Mouse (Mus musculus) splenic B cell, adult 2 months (primary cell): ENCODE measurements at regions not wholly inside any gene's neighbourhood (a gene's known extent, or its start where the extent isn't known, plus 50 kb on each side); places are given as distances from the start of the nearest gene placed in this dataset.

ENCODE experiments used
- DNase-seq: peaks from one replicate; pipeline ENCODE4 v3.0.0-alpha.2; 2011; ENCODE audit warnings: low read depth, low spot score
- H3K27me3 ChIP-seq: 2 replicates; pipeline ENCODE4 v1.6.1; 2012; ENCODE audit warnings: mild to moderate bottlenecking, low read length, moderate library complexity, mixed read lengths; ENCODE audit not compliant: control insufficient read depth, poor library complexity, insufficient read depth, severe bottlenecking
- H3K36me3 ChIP-seq: 2 replicates; pipeline ENCODE4 v1.6.1; 2012; ENCODE audit warnings: mild to moderate bottlenecking, low read length, moderate library complexity, mixed read lengths; ENCODE audit not compliant: control insufficient read depth, poor library complexity, insufficient read depth, severe bottlenecking

- Histone ChIP-seq H3K36me3 (no peaks in the 10 kb centered on the region), H3K27me3 (no peaks in the 10 kb centered on the region)
- DNase-seq: no peak
These were observed 431.9 kb upstream of the Zmiz1 start for GRCm38 (mm10) chr14:25027076-25027475.

DNA sequence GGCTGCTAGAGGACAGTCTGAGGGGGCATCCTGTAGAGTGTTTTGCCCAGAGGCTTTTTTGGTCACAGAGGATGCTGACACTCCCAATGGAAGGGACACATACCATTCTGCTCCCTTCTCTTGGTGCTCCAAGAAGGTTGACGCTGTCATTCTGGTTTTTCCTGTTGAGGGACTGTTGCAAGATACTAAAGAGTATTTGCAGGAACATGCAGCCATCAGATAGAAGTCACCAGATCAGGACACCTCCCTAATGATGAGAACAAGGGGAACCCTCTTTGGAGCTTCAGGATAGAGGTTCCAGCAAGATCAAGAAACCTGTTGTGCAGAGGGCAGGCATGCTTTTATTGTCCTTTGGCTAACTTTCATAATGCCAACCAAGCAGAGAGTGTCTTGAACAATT is 431.1 kb upstream of the Zmiz1 start:
- no peaks in the 10 kb centered on the region for H3K27me3 ChIP-seq
- H3K36me3 ChIP-seq: no peaks in the 10 kb centered on the region
- no peak for DNase-seq

DNA sequence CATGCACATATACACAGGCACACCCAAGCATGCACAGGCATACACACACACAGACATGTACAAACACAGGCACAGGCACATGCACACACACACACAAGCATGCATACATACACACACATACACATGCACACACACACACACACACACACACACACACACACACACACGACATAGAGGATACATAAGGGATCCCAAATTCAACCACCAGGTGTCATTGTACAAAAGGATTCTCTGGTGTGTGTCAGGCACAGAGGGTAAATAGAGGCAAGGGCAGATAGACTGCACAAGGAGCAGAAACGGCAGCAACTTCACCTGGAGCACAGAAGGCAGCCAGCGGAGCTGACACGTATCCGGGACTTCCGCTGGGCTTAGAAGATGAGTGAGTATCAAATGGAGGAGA is 428.1 kb upstream of the Zmiz1 start:
- Histone ChIP-seq H3K36me3 (no peaks in the 10 kb centered on the region), H3K27me3 (no peaks in the 10 kb centered on the region)
- peak; percentile 8 for DNase-seq

- no peak for DNase-seq
- H3K27me3 ChIP-seq: no peaks in the 10 kb centered on the region
- no peaks in the 10 kb centered on the region for H3K36me3 ChIP-seq
These were observed 427.0 kb upstream of the Zmiz1 start for GRCm38 (mm10) chr14:25031756-25032680.

DNA sequence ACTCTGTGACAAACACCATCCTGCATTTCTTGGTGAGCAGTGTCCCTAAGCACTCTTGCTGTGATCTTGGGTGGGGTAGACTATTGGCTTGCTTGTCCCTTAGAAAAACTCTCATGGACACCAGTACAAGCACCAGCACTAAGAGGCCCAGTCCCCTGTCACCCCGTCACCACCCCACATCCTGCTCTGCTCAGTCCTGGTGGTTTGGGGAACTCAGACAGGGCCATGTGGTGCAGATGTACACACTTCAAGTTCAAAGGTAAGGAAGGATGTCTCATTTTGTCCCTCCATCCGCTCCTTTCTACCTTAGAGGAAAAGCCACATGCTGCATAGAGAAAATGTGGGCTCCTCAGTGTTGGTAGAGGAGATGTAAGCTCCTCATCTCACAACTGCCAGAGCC is 426.1 kb upstream of the Zmiz1 start:
- no peaks in the 10 kb centered on the region for H3K27me3 ChIP-seq
- no peak for DNase-seq

GRCm38 (mm10) chr14:25042265-25042664 is 416.7 kb upstream of the Zmiz1 start:
- H3K36me3 ChIP-seq: no peaks in the 10 kb centered on the region
- no peaks in the 10 kb centered on the region for H3K27me3 ChIP-seq
- DNase-seq: no peak

More for the DNA sequence above, 426.1 kb upstream of the Zmiz1 start:
- no peaks in the 10 kb centered on the region for H3K36me3 ChIP-seq

DNA sequence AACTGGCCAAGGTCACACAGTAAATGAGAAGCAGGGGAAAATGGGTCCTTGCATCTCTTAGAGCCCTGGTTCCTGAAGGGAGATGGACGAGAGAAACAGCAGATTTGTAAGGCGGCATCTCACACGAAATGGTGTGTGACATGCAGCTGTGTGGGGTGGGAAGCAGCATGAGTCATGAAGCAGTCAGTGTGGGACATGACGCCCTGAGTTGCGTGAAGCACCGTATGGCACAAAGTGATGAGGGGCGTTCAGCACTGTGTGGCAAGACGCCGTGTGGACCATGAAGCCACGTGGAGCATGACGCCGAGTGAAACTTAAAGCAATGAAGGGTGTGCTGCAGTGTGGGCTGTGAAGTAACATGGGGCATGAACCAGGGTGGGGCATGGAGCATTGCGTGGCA is 414.9 kb upstream of the Zmiz1 start:
- Histone ChIP-seq H3K36me3 (no peaks in the 10 kb centered on the region), H3K27me3 (no peaks in the 10 kb centered on the region)
- DNase-seq: no peak

DNA sequence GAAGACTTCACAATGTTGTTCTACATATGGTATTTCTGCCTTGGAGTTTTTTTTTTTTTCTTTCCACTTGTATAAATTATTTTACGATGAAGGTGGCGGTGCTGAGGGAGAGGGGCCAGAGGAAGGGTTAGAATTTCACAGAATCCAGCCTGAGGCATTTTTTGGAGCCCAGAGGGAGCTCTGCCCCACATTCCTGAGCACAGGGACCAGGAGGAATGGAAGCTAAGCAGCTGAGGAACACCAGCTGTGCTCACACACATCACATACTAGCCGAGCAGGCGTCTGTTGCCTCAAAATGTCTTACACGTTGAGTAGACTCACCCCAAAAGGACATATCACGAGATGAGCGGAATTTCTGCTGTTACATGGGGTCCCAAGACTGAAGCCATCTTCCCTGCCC is 414.1 kb upstream of the Zmiz1 start:
- DNase-seq: no peak
- Histone ChIP-seq H3K36me3 (no peaks in the 10 kb centered on the region), H3K27me3 (no peaks in the 10 kb centered on the region)

GRCm38 (mm10) chr14:25050674-25051251 is 408.2 kb upstream of the Zmiz1 start:
- DNase-seq: no peak
- Histone ChIP-seq H3K36me3 (no peaks in the 10 kb centered on the region), H3K27me3 (no peaks in the 10 kb centered on the region)

DNA sequence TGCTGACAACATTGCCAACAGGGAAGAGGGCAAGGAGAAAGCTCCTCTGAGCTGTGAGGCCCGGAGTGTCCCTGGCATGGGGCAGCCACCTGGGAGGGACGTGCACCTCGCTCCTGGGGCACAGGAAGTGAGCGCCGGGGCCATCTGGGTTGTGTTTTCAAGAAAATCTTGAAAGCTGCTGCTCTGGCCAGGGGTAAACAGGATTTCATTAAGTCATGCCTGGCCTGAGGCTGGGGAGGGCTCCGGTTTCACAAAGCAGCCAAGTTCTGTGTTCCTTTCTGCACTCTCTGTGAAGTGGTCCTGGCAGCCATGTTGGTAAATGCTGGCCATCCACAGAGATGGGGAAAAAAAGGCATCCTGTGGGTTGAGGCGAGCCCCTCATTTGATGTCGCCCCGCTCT is 406.8 kb upstream of the Zmiz1 start:
- H3K36me3 ChIP-seq: no peaks in the 10 kb centered on the region
- H3K27me3 ChIP-seq: no peaks in the 10 kb centered on the region
- DNase-seq: no peak

DNA sequence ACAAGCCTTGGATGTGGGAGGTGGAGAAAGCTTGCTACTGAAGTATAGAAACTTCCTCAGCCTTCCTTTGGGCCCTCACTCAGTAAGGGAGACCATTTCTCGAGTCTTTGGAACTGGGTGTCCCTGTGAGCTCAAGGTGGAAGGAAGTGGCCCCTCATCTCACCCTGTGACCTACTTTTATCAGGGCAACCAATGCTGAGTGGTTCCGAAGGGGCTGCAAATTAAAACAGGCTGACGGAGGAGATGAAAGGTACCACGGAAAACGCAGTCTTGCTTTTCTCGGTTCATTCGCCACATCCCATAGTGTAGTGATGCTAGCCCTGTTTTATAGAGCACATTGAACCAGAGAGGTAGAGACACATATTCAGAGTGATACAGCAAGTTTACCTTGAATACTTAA is 399.6 kb upstream of the Zmiz1 start:
- DNase-seq: no peak
- H3K36me3 ChIP-seq: no peaks in the 10 kb centered on the region
- H3K27me3 ChIP-seq: no peaks in the 10 kb centered on the region

- no peaks in the 10 kb centered on the region for H3K36me3 ChIP-seq
These were observed 398.7 kb upstream of the Zmiz1 start for GRCm38 (mm10) chr14:25060285-25060684.

GRCm38 (mm10) chr14:25063090-25063489 is 395.9 kb upstream of the Zmiz1 start:
- DNase-seq: no peak
- H3K27me3 ChIP-seq: no peaks in the 10 kb centered on the region
- H3K36me3 ChIP-seq: no peaks in the 10 kb centered on the region

More at GRCm38 (mm10) chr14:25060285-25060684, 398.7 kb upstream of the Zmiz1 start:
- no peaks in the 10 kb centered on the region for H3K27me3 ChIP-seq
- no peak for DNase-seq

- Histone ChIP-seq H3K27me3 (no peaks in the 10 kb centered on the region), H3K36me3 (no peaks in the 10 kb centered on the region)
- DNase-seq: no peak
These were observed 394.6 kb upstream of the Zmiz1 start for GRCm38 (mm10) chr14:25064190-25064947.

GRCm38 (mm10) chr14:25067435-25067834 is 391.6 kb upstream of the Zmiz1 start:
- Histone ChIP-seq H3K27me3 (no peaks in the 10 kb centered on the region), H3K36me3 (no peaks in the 10 kb centered on the region)
- no peak for DNase-seq
